Mouse (Mus musculus) lung, embryonic 15.5 days (tissue): ENCODE results near the gene Prss45. TPM values are rescaled to one million over a fixed set of nuclear protein-coding genes. Genes with fewer than 3 reads are reported as not detected.
"Not testable (repeated sequence)": the region's sequence is repeated elsewhere in the genome, so short reads cannot be mapped to it uniquely, and the experiment has no call there.

Experiments used
- ATAC-seq: fragments of 200-750 bp; cut with Nextera tagmentation; 2 replicates; pipeline ENCODE4 v1.8.0; 2017; ENCODE audit warnings: moderate number of reproducible peaks, borderline replicate concordance; ENCODE audit not compliant: low FRiP score, low TSS enrichment; ENCODE audit errors: extremely low read depth
- H3K27ac ChIP-seq: fragments of 300-500 bp; sonication (generic); 2 replicates; pipeline ENCODE4 v1.5.1; 2015; ENCODE audit warnings: moderate library complexity, mild to moderate bottlenecking, inconsistent platforms
- H3K27me3 ChIP-seq: fragments of 300-500 bp; sonication (generic); 2 replicates; pipeline ENCODE4 v1.6.1; 2015; ENCODE audit warnings: inconsistent platforms
- H3K36me3 ChIP-seq: fragments of 300-500 bp; sonication (generic); 2 replicates; pipeline ENCODE4 v1.6.1; 2015; ENCODE audit warnings: inconsistent platforms
- H3K4me1 ChIP-seq: fragments of 300-500 bp; sonication (generic); 2 replicates; pipeline ENCODE4 v1.6.1; 2015; ENCODE audit warnings: inconsistent platforms
- H3K4me2 ChIP-seq: fragments of 300-500 bp; sonication (generic); 2 replicates; pipeline ENCODE4 v1.6.1; 2015; ENCODE audit warnings: inconsistent platforms, mild to moderate bottlenecking, moderate library complexity
- H3K4me3 ChIP-seq: fragments of 300-500 bp; sonication (generic); 2 replicates; pipeline ENCODE4 v1.5.1; 2015; ENCODE audit warnings: mild to moderate bottlenecking, inconsistent platforms
- H3K9ac ChIP-seq: fragments of 300-500 bp; sonication (generic); 2 replicates; pipeline ENCODE4 v1.6.1; 2015; ENCODE audit warnings: inconsistent platforms
- H3K9me3 ChIP-seq: fragments of 300-500 bp; sonication (generic); 2 replicates; pipeline ENCODE4 v1.6.1; 2016; ENCODE audit warnings: inconsistent platforms
- WGBS: fragments of 180-500 bp; shearing (Covaris S2); methylation state at CpG from one replicate; pipeline ENCODE4 v1.1.7; 2015; 5-methylcytosine and 5-hydroxymethylcytosine counted together
- polyA plus RNA-seq: library from polyadenylated mRNA; unstranded; fragments of >200 nt; fragmentation: Nextera tagmentation; extraction: Ambion mirVana; gene quantifications from 2 replicates; pipeline ENCODE4 v1.2.1, GENCODE M21; 2015

Prss45 gene
- not detected in 2 replicates for polyA plus RNA-seq

- 73% methylated on average over 19 of the region's 19 CpGs for WGBS
- Histone ChIP-seq H3K27ac (no peak within 1 kb of the TSS), H3K4me2 (no peak within 1 kb of the TSS), H3K4me3 (no peak within 1 kb of the TSS), H3K9ac (no peak within 1 kb of the TSS), H3K27me3 (no peaks in the 10 kb centered on the region), H3K4me1 (no peaks in the 10 kb centered on the region), H3K9me3 (no peaks in the 10 kb centered on the region), H3K36me3 (no peaks in the 10 kb centered on the region)
- no peak for ATAC-seq
Measured at GRCm38 (mm10) chr9:110834411-110834810, at the start of gene Prss45. TSS of gene Prss45 (plus strand) at chr9:110834588.

- WGBS, result 86% methylated on average over 3 of the region's 3 CpGs
- no peak for ATAC-seq
- Histone ChIP-seq H3K9ac (no peak overlapping the region), H3K36me3 (no peaks in the 10 kb centered on the region), H3K4me1 (0 out of 2 replicates have a peak, but pooled peaks cover 2% of the 10 kb centered on the region), H3K4me2 (no peak overlapping the region), H3K9me3 (no peaks in the 10 kb centered on the region), H3K27me3 (no peaks in the 10 kb centered on the region), H3K27ac (no peak overlapping the region), H3K4me3 (no peak overlapping the region)
Measured at GRCm38 (mm10) chr9:110788169-110788568, 46.2 kb upstream of the Prss45 start.

- no peaks in the 10 kb centered on the region for H3K9me3 ChIP-seq
- H3K27me3 ChIP-seq, result no peaks in the 10 kb centered on the region
- no peaks in the 10 kb centered on the region for H3K36me3 ChIP-seq
- no peak overlapping the region for H3K4me2 ChIP-seq
- ATAC-seq, result no peak
- no peak overlapping the region for H3K27ac ChIP-seq
- H3K4me1 ChIP-seq, result no peaks in the 10 kb centered on the region
- 49% methylated on average over 4 of the region's 4 CpGs for WGBS
- H3K9ac ChIP-seq, result no peak overlapping the region
- no peak overlapping the region for H3K4me3 ChIP-seq
Measured at GRCm38 (mm10) chr9:110790462-110790861, 43.9 kb upstream of the Prss45 start.

- Histone ChIP-seq H3K27ac (no peak overlapping the region), H3K27me3 (no peaks in the 10 kb centered on the region), H3K9me3 (no peaks in the 10 kb centered on the region), H3K4me1 (no peaks in the 10 kb centered on the region), H3K4me2 (no peak overlapping the region), H3K36me3 (no peaks in the 10 kb centered on the region), H3K4me3 (no peak overlapping the region), H3K9ac (no peak overlapping the region)
- ATAC-seq, result no peak
- WGBS, result 78% methylated on average over 10 of the region's 10 CpGs
Measured at GRCm38 (mm10) chr9:110797013-110797412, 37.4 kb upstream of the Prss45 start.

- no peak within 1 kb of the TSS for H3K27ac ChIP-seq
- no peak within 1 kb of the TSS for H3K9ac ChIP-seq
- 89% methylated on average over 14 of the region's 14 CpGs for WGBS
- no peaks in the 10 kb centered on the region for H3K9me3 ChIP-seq
- H3K27me3 ChIP-seq, result no peaks in the 10 kb centered on the region
- H3K4me2 ChIP-seq, result no peak within 1 kb of the TSS
- ATAC-seq, result no peak
- H3K4me3 ChIP-seq, result no peak within 1 kb of the TSS
- H3K36me3 ChIP-seq, result no peaks in the 10 kb centered on the region
- H3K4me1 ChIP-seq, result no peaks in the 10 kb centered on the region
Measured at GRCm38 (mm10) chr9:110797866-110798265, 36.5 kb upstream of the Prss45 start, which contains the start of gene Prss42. TSS of gene Prss42 (plus strand) at chr9:110798166.

GRCm38 (mm10) chr9:110800834-110801479, 33.4 kb upstream of the Prss45 start:
- Histone ChIP-seq H3K4me3 (no peak overlapping the region), H3K4me2 (no peak overlapping the region), H3K36me3 (no peaks in the 10 kb centered on the region), H3K27ac (no peak overlapping the region), H3K27me3 (no peaks in the 10 kb centered on the region), H3K9me3 (no peaks in the 10 kb centered on the region), H3K9ac (no peak overlapping the region), H3K4me1 (no peaks in the 10 kb centered on the region)
- no peak for ATAC-seq
- 81% methylated on average over 8 of the region's 8 CpGs for WGBS

GRCm38 (mm10) chr9:110803294-110803693, 31.1 kb upstream of the Prss45 start:
- no peak for ATAC-seq
- Histone ChIP-seq H3K4me2 (no peak overlapping the region), H3K27ac (no peak overlapping the region), H3K9me3 (no peaks in the 10 kb centered on the region), H3K4me3 (no peak overlapping the region), H3K27me3 (no peaks in the 10 kb centered on the region), H3K4me1 (no peaks in the 10 kb centered on the region), H3K9ac (no peak overlapping the region), H3K36me3 (no peaks in the 10 kb centered on the region)
- 65% methylated on average over 4 of the region's 4 CpGs for WGBS

GRCm38 (mm10) chr9:110810051-110810450, 24.3 kb upstream of the Prss45 start:
- 79% methylated on average over 4 of the region's 4 CpGs for WGBS
- H3K4me3 ChIP-seq, result no peak overlapping the region
- H3K27ac ChIP-seq, result no peak overlapping the region
- H3K9me3 ChIP-seq, result no peaks in the 10 kb centered on the region
- no peaks in the 10 kb centered on the region for H3K36me3 ChIP-seq
- H3K9ac ChIP-seq, result no peak overlapping the region
- no peaks in the 10 kb centered on the region for H3K4me1 ChIP-seq
- no peak for ATAC-seq
- no peaks in the 10 kb centered on the region for H3K27me3 ChIP-seq
- H3K4me2 ChIP-seq, result no peak overlapping the region

- no peak within 1 kb of the TSS for H3K4me2 ChIP-seq
- no peaks in the 10 kb centered on the region for H3K36me3 ChIP-seq
- no peaks in the 10 kb centered on the region for H3K9me3 ChIP-seq
- ATAC-seq, result no peak
- no peak within 1 kb of the TSS for H3K4me3 ChIP-seq
- WGBS, result 60% methylated on average over 18 of the region's 18 CpGs
- H3K27ac ChIP-seq, result no peak within 1 kb of the TSS
- no peak within 1 kb of the TSS for H3K9ac ChIP-seq
- no peaks in the 10 kb centered on the region for H3K27me3 ChIP-seq
- H3K4me1 ChIP-seq, result no peaks in the 10 kb centered on the region
Measured at GRCm38 (mm10) chr9:110813789-110814188, 20.6 kb upstream of the Prss45 start, which contains the start of gene Prss44. TSS of gene Prss44 (plus strand) at chr9:110813994.

GRCm38 (mm10) chr9:110820546-110820945, 13.8 kb upstream of the Prss45 start:
- H3K9ac ChIP-seq, H3K27me3 ChIP-seq, H3K4me1 ChIP-seq, H3K9me3 ChIP-seq, H3K36me3 ChIP-seq, ATAC-seq, H3K27ac ChIP-seq, H3K4me2 ChIP-seq, H3K4me3 ChIP-seq: not testable (repeated sequence)

- no peak for ATAC-seq
- no peaks in the 10 kb centered on the region for H3K9me3 ChIP-seq
- no peak overlapping the region for H3K4me3 ChIP-seq
- no peaks in the 10 kb centered on the region for H3K4me1 ChIP-seq
- no peaks in the 10 kb centered on the region for H3K36me3 ChIP-seq
- no peak overlapping the region for H3K4me2 ChIP-seq
- no peaks in the 10 kb centered on the region for H3K27me3 ChIP-seq
- H3K27ac ChIP-seq, result no peak overlapping the region
- WGBS, result 82% methylated on average over 7 of the region's 7 CpGs
- no peak overlapping the region for H3K9ac ChIP-seq
Measured at GRCm38 (mm10) chr9:110821436-110821835, 13.0 kb upstream of the Prss45 start.

- no peaks in the 10 kb centered on the region for H3K36me3 ChIP-seq
- no peak overlapping the region for H3K4me3 ChIP-seq
- 67% methylated on average over 4 of the region's 4 CpGs for WGBS
- H3K9me3 ChIP-seq, result no peaks in the 10 kb centered on the region
- H3K27ac ChIP-seq, result no peak overlapping the region
- no peaks in the 10 kb centered on the region for H3K27me3 ChIP-seq
- H3K9ac ChIP-seq, result no peak overlapping the region
- ATAC-seq, result no peak
- no peak overlapping the region for H3K4me2 ChIP-seq
- no peaks in the 10 kb centered on the region for H3K4me1 ChIP-seq
Measured at GRCm38 (mm10) chr9:110825426-110825825, 9.0 kb upstream of the Prss45 start.

- no peak overlapping the region for H3K9ac ChIP-seq
- WGBS, result 67% methylated on average over 7 of the region's 7 CpGs
- no peaks in the 10 kb centered on the region for H3K9me3 ChIP-seq
- H3K27me3 ChIP-seq, result no peaks in the 10 kb centered on the region
- no peaks in the 10 kb centered on the region for H3K4me1 ChIP-seq
- H3K27ac ChIP-seq, result no peak overlapping the region
- no peak overlapping the region for H3K4me3 ChIP-seq
- no peak overlapping the region for H3K4me2 ChIP-seq
- no peak for ATAC-seq
- no peaks in the 10 kb centered on the region for H3K36me3 ChIP-seq
Measured at GRCm38 (mm10) chr9:110825832-110826231, 8.6 kb upstream of the Prss45 start.
